Mouse (Mus musculus): Measurements from ENCODE around the gene Gm17581. TPM values are rescaled to one million over a fixed set of nuclear protein-coding genes. Genes with fewer than 3 reads are reported as not detected.

The Gm17581 gene
- total and polyA plus RNA-seq, 2 experiments from 2014 or later: not detected

- Histone ChIP-seq H3K27me3 (ENCODE audit: control insufficient read depth, insufficient read depth, low read length) (no peaks in the 10 kb centered on the region), H3K4me3 (ENCODE audit: low read depth, low read length) (no peak overlapping the region), H3K36me3 (replicated peaks; ENCODE audit: control insufficient read depth, insufficient read depth, low read length) (peaks cover 8% of the 10 kb centered on the region; the same call in 1 of the 2 replicates), H3K9me3 (replicated peaks; ENCODE audit: control insufficient read depth, low read length) (no peaks in the 10 kb centered on the region), H3K9ac (replicated peaks; ENCODE audit: low read depth, low read length) (no peak overlapping the region), H3K27ac (ENCODE audit: low read depth) (no peak overlapping the region), H3K4me1 (ENCODE audit: control insufficient read depth, insufficient read depth) (peaks cover 6% of the 10 kb centered on the region), H3K4me2 (ENCODE audit: low read depth, low read length) (no peak overlapping the region)
- ATAC-seq (ENCODE audit: insufficient read depth, low read depth) (no peak), DNase-seq (ENCODE audit: low spot score) (no peak)
- 70% methylated on average over 6 of the region's 6 CpGs for WGBS
- TF ChIP-seq CTCF (IDR thresholded peaks at IDR 0.05; ENCODE audit: low read depth) (no peak), EP300 (IDR thresholded peaks at IDR 0.05; ENCODE audit: low read depth) (no peak)
These were observed 11.1 kb downstream of the Gm17581 start for GRCm38 (mm10) chr2:155724526-155724925.

- H3K4me1 ChIP-seq (ENCODE audit: control insufficient read depth, insufficient read depth): peaks cover 6% of the 10 kb centered on the region
These were observed 11.6 kb downstream of the Gm17581 start for GRCm38 (mm10) chr2:155724036-155724435.

GRCm38 (mm10) chr2:155720585-155720984, 15.1 kb downstream of the Gm17581 start:
- TF ChIP-seq EP300 (IDR thresholded peaks at IDR 0.05; ENCODE audit: low read depth): no peak
- TF ChIP-seq CTCF (IDR thresholded peaks at IDR 0.05; ENCODE audit: low read depth): no peak
- Histone ChIP-seq H3K27me3 (ENCODE audit: control insufficient read depth, insufficient read depth, low read length) (no peaks in the 10 kb centered on the region), H3K4me2 (ENCODE audit: low read depth, low read length) (no peak overlapping the region), H3K27ac (ENCODE audit: low read depth) (no peak overlapping the region), H3K9me3 (replicated peaks; ENCODE audit: control insufficient read depth, low read length) (no peaks in the 10 kb centered on the region), H3K9ac (replicated peaks; ENCODE audit: low read depth, low read length) (no peak overlapping the region), H3K36me3 (replicated peaks; ENCODE audit: control insufficient read depth, insufficient read depth, low read length) (peaks cover 16% of the 10 kb centered on the region), H3K4me3 (ENCODE audit: low read depth, low read length) (no peak overlapping the region), H3K4me1 (ENCODE audit: control insufficient read depth, insufficient read depth) (no peaks in the 10 kb centered on the region)
- WGBS: 74% methylated on average over 5 of the region's 5 CpGs
- ATAC-seq (ENCODE audit: insufficient read depth, low read depth): no peak
- no peak for DNase-seq (ENCODE audit: low spot score)

More at GRCm38 (mm10) chr2:155724036-155724435, 11.6 kb downstream of the Gm17581 start:
- DNase-seq (ENCODE audit: low spot score) (no peak), ATAC-seq (ENCODE audit: insufficient read depth, low read depth) (no peak)
- H3K36me3 ChIP-seq (replicated peaks; ENCODE audit: control insufficient read depth, insufficient read depth, low read length): peaks cover 8% of the 10 kb centered on the region; the same call in 1 of the 2 replicates
- no peaks in the 10 kb centered on the region for H3K27me3 ChIP-seq (ENCODE audit: control insufficient read depth, insufficient read depth, low read length)
- WGBS: 35% methylated on average over 5 of the region's 5 CpGs
- no peak for TF ChIP-seq EP300 (IDR thresholded peaks at IDR 0.05; ENCODE audit: low read depth)
- no peak for TF ChIP-seq CTCF (IDR thresholded peaks at IDR 0.05; ENCODE audit: low read depth)
- H3K9ac ChIP-seq (replicated peaks; ENCODE audit: low read depth, low read length): no peak overlapping the region
- H3K9me3 ChIP-seq (replicated peaks; ENCODE audit: control insufficient read depth, low read length): no peaks in the 10 kb centered on the region
- no peak overlapping the region for H3K4me3 ChIP-seq (ENCODE audit: low read depth, low read length)
- H3K27ac ChIP-seq (ENCODE audit: low read depth): no peak overlapping the region
- no peak overlapping the region for H3K4me2 ChIP-seq (ENCODE audit: low read depth, low read length)

GRCm38 (mm10) chr2:155717082-155717990, 18.3 kb downstream of the Gm17581 start:
- no peaks in the 10 kb centered on the region for H3K9me3 ChIP-seq (replicated peaks; ENCODE audit: control insufficient read depth, low read length)
- no peak overlapping the region for H3K4me2 ChIP-seq (ENCODE audit: low read depth, low read length)
- TF ChIP-seq CTCF (IDR thresholded peaks at IDR 0.05; ENCODE audit: low read depth) (no peak), EP300 (IDR thresholded peaks at IDR 0.05; ENCODE audit: low read depth) (no peak)
- 79% methylated on average over 12 of the region's 12 CpGs for WGBS
- DNase-seq (ENCODE audit: low spot score): no peak
- no peak for ATAC-seq (ENCODE audit: insufficient read depth, low read depth)
- H3K27ac ChIP-seq (ENCODE audit: low read depth): no peak overlapping the region
- H3K36me3 ChIP-seq (replicated peaks; ENCODE audit: control insufficient read depth, insufficient read depth, low read length): peaks cover 19% of the 10 kb centered on the region
- H3K9ac ChIP-seq (replicated peaks; ENCODE audit: low read depth, low read length): no peak overlapping the region
- H3K4me1 ChIP-seq (ENCODE audit: control insufficient read depth, insufficient read depth): no peaks in the 10 kb centered on the region
- H3K27me3 ChIP-seq (ENCODE audit: control insufficient read depth, insufficient read depth, low read length): no peaks in the 10 kb centered on the region
- H3K4me3 ChIP-seq (ENCODE audit: low read depth, low read length): no peak overlapping the region

GRCm38 (mm10) chr2:155710557-155710956, 25.1 kb downstream of the Gm17581 start:
- TF ChIP-seq EP300 (IDR thresholded peaks at IDR 0.05; ENCODE audit: low read depth): no peak
- TF ChIP-seq CTCF (IDR thresholded peaks at IDR 0.05; ENCODE audit: low read depth): no peak
- Histone ChIP-seq H3K4me2 (ENCODE audit: low read depth, low read length) (no peak overlapping the region), H3K4me3 (ENCODE audit: low read depth, low read length) (no peak overlapping the region), H3K27me3 (ENCODE audit: control insufficient read depth, insufficient read depth, low read length) (no peaks in the 10 kb centered on the region), H3K9ac (replicated peaks; ENCODE audit: low read depth, low read length) (no peak overlapping the region), H3K9me3 (replicated peaks; ENCODE audit: control insufficient read depth, low read length) (no peaks in the 10 kb centered on the region), H3K4me1 (ENCODE audit: control insufficient read depth, insufficient read depth) (peaks cover 3% of the 10 kb centered on the region; the same call in 1 of the 2 replicates), H3K36me3 (replicated peaks; ENCODE audit: control insufficient read depth, insufficient read depth, low read length) (peaks cover 41% of the 10 kb centered on the region), H3K27ac (ENCODE audit: low read depth) (no peak overlapping the region)
- WGBS: 90% methylated on average over 11 of the region's 11 CpGs
- ATAC-seq (ENCODE audit: insufficient read depth, low read depth) (no peak), DNase-seq (ENCODE audit: low spot score) (no peak)

All from heart, postnatal 0 days (tissue).